Mouse (Mus musculus) CH12.LX (cell line): ENCODE results near the gene Lrmda. TPM values are rescaled to one million over a fixed set of nuclear protein-coding genes. Genes with fewer than 3 reads are reported as not detected.

Experiments used
- DNase-seq: peaks from one replicate; pipeline ENCODE4 v3.0.0-alpha.2; 2013; ENCODE audit errors: extremely low read depth
- H3K27ac ChIP-seq: 2 replicates; pipeline ENCODE4 v1.5.1; 2012; ENCODE audit warnings: low read depth, mild to moderate bottlenecking, control low read depth, moderate library complexity; ENCODE audit not compliant: insufficient read depth
- H3K27me3 ChIP-seq: replicated peaks from 2 replicates; pipeline ENCODE3; 2012; ENCODE audit warnings: inconsistent platforms
- H3K36me3 ChIP-seq, 2 experiments: replicated peaks in 1 of 2; 2 replicates each; pipeline versions ENCODE3 to v1.6.1; 2012; ENCODE audit warnings: inconsistent platforms in 1 of 2, low read length in 1 of 2, mild to moderate bottlenecking in 1 of 2, mixed read lengths in 1 of 2, moderate library complexity in 1 of 2; ENCODE audit not compliant: control insufficient read depth in 1 of 2, insufficient read depth in 1 of 2
- H3K4me1 ChIP-seq, 2 experiments: 2 replicates each; pipeline ENCODE4 v1.6.1; 2012; ENCODE audit warnings: inconsistent platforms in 1 of 2, moderate library complexity in 1 of 2; ENCODE audit not compliant: insufficient read depth in 2 of 2, control insufficient read depth in 1 of 2
- H3K4me2 ChIP-seq: 2 replicates; pipeline ENCODE4 v1.6.1; 2012; ENCODE audit warnings: low read depth, mild to moderate bottlenecking, control low read depth; ENCODE audit not compliant: poor library complexity, insufficient read depth, severe bottlenecking
- H3K4me3 ChIP-seq, 3 experiments: fragments of 150-350 bp in 1 of 3; sonication (generic) in 1 of 3; replicated peaks in 1 of 3; 2 replicates each; pipeline versions ENCODE3 to v1.5.1; 2011 to 2012; ENCODE audit warnings: low read depth in 2 of 3, low read length in 2 of 3, mild to moderate bottlenecking in 2 of 3, moderate library complexity in 2 of 3, control low read depth in 1 of 3, improper control_type of control experiment in 1 of 3, inconsistent platforms in 1 of 3, mixed read lengths in 1 of 3; ENCODE audit not compliant: poor library complexity in 1 of 3
- H3K79me2 ChIP-seq: replicated peaks from 2 replicates; pipeline ENCODE4 v1.6.1; 2012; ENCODE audit warnings: mild to moderate bottlenecking, moderate library complexity; ENCODE audit not compliant: control insufficient read depth, poor library complexity, insufficient read depth, severe bottlenecking; ENCODE audit errors: extremely low read depth
- H3K9ac ChIP-seq: 2 replicates; pipeline ENCODE4 v1.6.1; 2012; ENCODE audit warnings: low read depth, mild to moderate bottlenecking, control low read depth, moderate library complexity; ENCODE audit not compliant: insufficient read depth
- H3K9me3 ChIP-seq: replicated peaks from 2 replicates; pipeline ENCODE3; 2012; ENCODE audit warnings: low read length, inconsistent platforms, mixed read lengths
- CHD1 ChIP-seq: IDR thresholded peaks from 2 replicates; pipeline ENCODE4 v1.6.1; 2012; ENCODE audit warnings: low read depth, low read length, improper control_type of control experiment, inconsistent platforms
- CHD2 ChIP-seq: IDR thresholded peaks from 2 replicates; pipeline ENCODE4 v1.6.1; 2011; ENCODE audit warnings: low read length, improper control_type of control experiment
- E2F4 ChIP-seq: IDR thresholded peaks from 2 replicates; pipeline ENCODE4 v1.6.1; 2011; ENCODE audit warnings: low read depth, low read length, improper control_type of control experiment; ENCODE audit not compliant: insufficient replicate concordance
- ELF1 ChIP-seq: IDR thresholded peaks from 2 replicates; pipeline ENCODE4 v1.6.1; 2014; ENCODE audit warnings: low read depth, mild to moderate bottlenecking, inconsistent platforms, low read length, improper control_type of control experiment
- ETS1 ChIP-seq: conservative IDR thresholded peaks from 2 replicates; pipeline ENCODE4 v1.6.1; 2012; ENCODE audit warnings: low read depth, mild to moderate bottlenecking, inconsistent platforms, low read length, improper control_type of control experiment, moderate library complexity
- GABPA ChIP-seq: IDR thresholded peaks from 2 replicates; pipeline ENCODE4 v1.6.1; 2012; ENCODE audit warnings: low read depth, low read length, improper control_type of control experiment, inconsistent platforms; ENCODE audit not compliant: insufficient replicate concordance
- HCFC1 ChIP-seq: IDR thresholded peaks from 2 replicates; pipeline ENCODE4 v1.6.1; 2012; ENCODE audit warnings: low read depth, mild to moderate bottlenecking, inconsistent platforms, low read length, improper control_type of control experiment
- IRF4 ChIP-seq: IDR thresholded peaks from 2 replicates; pipeline ENCODE4 v1.6.1; 2014; ENCODE audit warnings: low read depth, mild to moderate bottlenecking, inconsistent platforms, low read length, improper control_type of control experiment
- JUN ChIP-seq: IDR thresholded peaks from 2 replicates; pipeline ENCODE4 v1.6.1; 2011; ENCODE audit warnings: low read depth, mild to moderate bottlenecking, low read length, improper control_type of control experiment, moderate library complexity; ENCODE audit not compliant: insufficient read depth
- JUND ChIP-seq: conservative IDR thresholded peaks from 2 replicates; pipeline ENCODE4 v1.6.1; 2011; ENCODE audit warnings: low read depth, low read length, improper control_type of control experiment
- MAFK ChIP-seq: IDR thresholded peaks from 2 replicates; pipeline ENCODE4 v1.6.1; 2011; ENCODE audit warnings: low read length, improper control_type of control experiment; ENCODE audit not compliant: insufficient replicate concordance
- MAX ChIP-seq: IDR thresholded peaks from 2 replicates; pipeline ENCODE4 v1.6.1; 2011; ENCODE audit warnings: low read length, improper control_type of control experiment
- MAZ ChIP-seq: IDR thresholded peaks from 2 replicates; pipeline ENCODE4 v1.6.1; 2012; ENCODE audit warnings: low read depth, mild to moderate bottlenecking, inconsistent platforms, low read length, improper control_type of control experiment, moderate library complexity
- MEF2A ChIP-seq: IDR thresholded peaks from 2 replicates; pipeline ENCODE4 v1.6.1; 2014; ENCODE audit warnings: low read depth, mild to moderate bottlenecking, inconsistent platforms, low read length, improper control_type of control experiment, borderline replicate concordance
- RAD21 ChIP-seq: IDR thresholded peaks from 2 replicates; pipeline ENCODE4 v1.6.1; 2011; ENCODE audit warnings: low read depth, mild to moderate bottlenecking, low read length, improper control_type of control experiment, moderate library complexity
- UBTF ChIP-seq: IDR thresholded peaks from 2 replicates; pipeline ENCODE4 v1.6.1; 2012; ENCODE audit warnings: low read depth, mild to moderate bottlenecking, inconsistent platforms, low read length, improper control_type of control experiment, moderate library complexity
- USF1 ChIP-seq: IDR thresholded peaks from 2 replicates; pipeline ENCODE4 v1.6.1; 2014; ENCODE audit warnings: low read depth, mild to moderate bottlenecking, inconsistent platforms, low read length, improper control_type of control experiment
- ZKSCAN1 ChIP-seq: IDR thresholded peaks from 2 replicates; pipeline ENCODE4 v1.6.1; 2012; ENCODE audit warnings: low read depth, inconsistent platforms, low read length, improper control_type of control experiment, borderline replicate concordance
- dilution Hi-C: fragments of 300-500 bp; cut with MboI; formaldehyde crosslinking; loops from 2 replicates; pipeline ENCODE4 v1.14.3; 2020; ENCODE audit warnings: low sequenced_read_pairs; ENCODE audit not compliant: extremely low pct_unique_long_range_greater_than_20kb, extremely low pct_ligation_motif_present
- in situ Hi-C: fragments of 300-500 bp; cut with MboI; formaldehyde crosslinking; loops from 3 replicates; pipeline ENCODE4 v1.14.3; 2019; ENCODE audit warnings: low sequenced_read_pairs, low pct_ligation_motif_present, low pct_unique_long_range_greater_than_20kb, mixed read lengths
- polyA plus RNA-seq: library from polyadenylated mRNA; unstranded; fragments of >175 nt; gene quantifications from 2 replicates; pipeline ENCODE4 v1.2.1, GENCODE M21; 2012; ENCODE audit warnings: low read depth; ENCODE audit not compliant: insufficient read length
- total RNA-seq, 2 experiments: library from RNA; depleted of rRNA; stranded (reverse); fragments of 300-350 nt in 1 of 2; fragments of >200 nt in 1 of 2; gene quantifications; 2 replicates each; pipeline ENCODE4 v1.2.3; 2012 to 2014

Gene Lrmda
- total and polyA plus RNA-seq, 3 experiments: 0.89 to 3.7 (median 1.9) TPM

GRCm38 (mm10) chr14:22377148-22377547 is 357.6 kb downstream of the Lrmda start:
- H3K9ac ChIP-seq: no peak overlapping the region
- peaks cover 3 to 34% of the 10 kb centered on the region in 2 experiments; a peak in 3 of 4 replicates for H3K4me1 ChIP-seq
- no peaks in the 10 kb centered on the region for H3K27me3 ChIP-seq
- H3K4me2 ChIP-seq: no peak overlapping the region
- no peak overlapping the region for H3K27ac ChIP-seq
- dilution Hi-C loops (no loop called here), in situ Hi-C loops (no loop called here)
- no peak for TF ChIP-seq GABPA
- no peak for TF ChIP-seq CHD1
- no peak for TF ChIP-seq RAD21
- TF ChIP-seq MAFK: no peak
- TF ChIP-seq JUN: no peak
- TF ChIP-seq, all 38 proteins: peak for 0
- H3K79me2 ChIP-seq: no peaks in the 10 kb centered on the region
- H3K4me3 ChIP-seq: no peak overlapping the region
- no peaks in the 10 kb centered on the region for H3K36me3 ChIP-seq
- no peak for DNase-seq
- H3K9me3 ChIP-seq: no peaks in the 10 kb centered on the region

DNA sequence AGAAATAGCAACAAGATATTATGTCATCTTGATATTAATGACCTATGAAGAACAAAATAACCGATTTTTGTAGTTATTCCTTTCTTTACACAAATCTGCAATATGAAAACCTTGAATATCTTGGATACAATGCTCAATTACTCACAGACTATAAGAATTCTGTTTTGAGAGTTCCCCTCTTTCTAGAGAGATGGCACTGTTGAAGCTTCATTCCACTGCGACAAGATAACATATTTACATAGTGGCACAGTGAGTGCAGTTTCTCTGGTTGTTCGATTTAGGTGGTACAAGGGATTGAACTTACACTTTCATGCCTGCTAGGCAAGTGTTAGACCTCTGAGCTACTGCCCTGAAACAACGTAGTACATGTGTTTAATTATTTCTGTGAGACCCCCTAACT is 362.6 kb downstream of the Lrmda start:
- TF ChIP-seq E2F4 (no peak), HCFC1 (no peak), USF1 (no peak), ETS1 (no peak), JUND (no peak), ELF1 (no peak), CHD2 (no peak), MEF2A (no peak), UBTF (no peak), IRF4 (no peak), ZKSCAN1 (no peak), MAZ (no peak), MAX (no peak)
- TF ChIP-seq, all 38 proteins: peak for 0
- Histone ChIP-seq H3K4me2 (no peak overlapping the region), H3K4me1 (peaks cover 0 to 17% of the 10 kb centered on the region in 2 experiments; a peak in 2 of 4 replicates), H3K36me3 (no peaks in the 10 kb centered on the region), H3K79me2 (no peaks in the 10 kb centered on the region), H3K9me3 (no peaks in the 10 kb centered on the region), H3K4me3 (no peak overlapping the region), H3K27ac (no peak overlapping the region), H3K9ac (no peak overlapping the region), H3K27me3 (no peaks in the 10 kb centered on the region)
- dilution Hi-C loops: no loop called here
- in situ Hi-C loops: no loop called here
- DNase-seq: no peak
